Mouse (Mus musculus): ENCODE results near the gene Aldh16a1.

DNA sequence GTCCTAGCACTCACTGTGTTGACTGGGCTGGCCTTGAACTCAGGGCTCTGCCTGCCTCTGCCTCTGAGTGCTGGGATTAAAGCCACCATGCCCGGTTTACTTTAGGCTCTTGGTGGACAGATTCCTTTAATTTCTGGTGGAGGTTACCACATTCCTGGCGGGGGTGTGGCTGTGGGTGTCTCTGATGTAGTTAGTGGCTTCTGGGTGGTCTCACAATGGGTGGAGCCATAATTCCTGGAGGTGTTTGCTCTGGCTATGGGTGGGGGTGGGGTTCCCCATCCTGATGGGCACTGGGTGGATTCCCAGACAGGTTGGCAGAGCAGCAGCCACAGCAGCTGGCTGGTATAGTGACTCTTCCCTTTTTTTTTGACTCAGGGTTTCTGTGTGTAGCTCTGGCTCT is 42.4 kb downstream of the Aldh16a1 start:
- TF ChIP-seq CTCF (IDR thresholded peaks at IDR 0.05; ENCODE audit: low read depth) (no peak), EP300 (IDR thresholded peaks at IDR 0.05; ENCODE audit: low read depth) (no peak)

Data from heart, postnatal 0 days (tissue).